Mouse (Mus musculus) 3T3-L1 (cell line): ENCODE measurements around the gene Capn10.

Experiments
- DNase-seq: peaks from one replicate; pipeline ENCODE4 v3.0.0-alpha.2; 2015; ENCODE audit warnings: low read depth, low spot score

Capn10 gene

GRCm38 (mm10) chr1:92976141-92976566 lies 42.0 kb downstream of the Capn10 start:
- DNase-seq = no peak

GRCm38 (mm10) chr1:92978645-92979044 lies 44.5 kb downstream of the Capn10 start:
- DNase-seq = peak; percentile 68

- no peak for DNase-seq
These were observed 45.0 kb downstream of the Capn10 start for GRCm38 (mm10) chr1:92979073-92979602.

- DNase-seq = no peak
These were observed 47.1 kb downstream of the Capn10 start for GRCm38 (mm10) chr1:92981056-92981845.

- no peak for DNase-seq
These were observed 48.9 kb downstream of the Capn10 start for GRCm38 (mm10) chr1:92982931-92983605.

GRCm38 (mm10) chr1:92984999-92985398 lies 50.8 kb downstream of the Capn10 start:
- no peak for DNase-seq

- no peak for DNase-seq
These were observed 54.7 kb downstream of the Capn10 start for GRCm38 (mm10) chr1:92988894-92989293.

GRCm38 (mm10) chr1:92989891-92990290 lies 55.7 kb downstream of the Capn10 start:
- DNase-seq = no peak

- no peak for DNase-seq
These were observed 58.2 kb downstream of the Capn10 start for GRCm38 (mm10) chr1:92992214-92992855.

GRCm38 (mm10) chr1:92992880-92993279 lies 58.7 kb downstream of the Capn10 start:
- DNase-seq = no peak
